Mouse (Mus musculus) left cerebral cortex, adult 9 months (tissue): ENCODE measurements at regions not wholly inside any gene's neighbourhood (a gene's known extent, or its start where the extent isn't known, plus 50 kb on each side); places are given as distances from the start of the nearest gene placed in this dataset.

Experiments
- DNase-seq, 2 experiments: peaks; one replicate each; pipeline ENCODE4 v3.0.0; 2022; ENCODE audit warnings: low spot score in 2 of 2

GRCm38 (mm10) chr3:150752787-150753186, 684.9 kb upstream of the Adgrl4 start:
- no peak for DNase-seq

- no peak for DNase-seq
Observed at GRCm38 (mm10) chr3:150759854-150760253, 677.8 kb upstream of the Adgrl4 start.

- DNase-seq = no peak
Observed at GRCm38 (mm10) chr3:150784576-150784975, 653.1 kb upstream of the Adgrl4 start.

GRCm38 (mm10) chr3:150817807-150818206, 619.9 kb upstream of the Adgrl4 start:
- no peak for DNase-seq

- DNase-seq = peak in 1 of 2 experiments; percentile 5
Observed at GRCm38 (mm10) chr3:150819369-150819768, 618.3 kb upstream of the Adgrl4 start.

GRCm38 (mm10) chr3:150820039-150820438, 617.6 kb upstream of the Adgrl4 start:
- DNase-seq = peak in 1 of 2 experiments; percentile 10

- no peak for DNase-seq
Observed at GRCm38 (mm10) chr3:150846029-150846428, 591.7 kb upstream of the Adgrl4 start.

- DNase-seq = no peak
Observed at GRCm38 (mm10) chr3:150852107-150852506, 585.6 kb upstream of the Adgrl4 start.

- no peak for DNase-seq
Observed at GRCm38 (mm10) chr3:150896668-150897067, 541.0 kb upstream of the Adgrl4 start.

GRCm38 (mm10) chr3:150910091-150910490, 527.6 kb upstream of the Adgrl4 start:
- DNase-seq = no peak

- peak in 1 of 2 experiments; percentile 6 for DNase-seq
Observed at GRCm38 (mm10) chr3:150954897-150955296, 482.8 kb upstream of the Adgrl4 start.

GRCm38 (mm10) chr3:150999652-151000051, 438.0 kb upstream of the Adgrl4 start:
- DNase-seq = no peak

GRCm38 (mm10) chr3:151000217-151000616, 437.5 kb upstream of the Adgrl4 start:
- DNase-seq = no peak

- peak in 1 of 2 experiments; percentile 44 for DNase-seq
Observed at GRCm38 (mm10) chr3:151001881-151002412, 435.7 kb upstream of the Adgrl4 start.

- peak in 1 of 2 experiments; percentile 13 for DNase-seq
Observed at GRCm38 (mm10) chr3:151003524-151003923, 434.2 kb upstream of the Adgrl4 start.

GRCm38 (mm10) chr3:151003990-151004389, 433.7 kb upstream of the Adgrl4 start:
- no peak for DNase-seq

- DNase-seq = no peak
Observed at GRCm38 (mm10) chr3:151020014-151020413, 417.7 kb upstream of the Adgrl4 start.

GRCm38 (mm10) chr3:151057491-151057890, 380.2 kb upstream of the Adgrl4 start:
- no peak for DNase-seq

GRCm38 (mm10) chr3:151072322-151072721, 365.4 kb upstream of the Adgrl4 start:
- no peak for DNase-seq

GRCm38 (mm10) chr3:151116831-151117230, 320.9 kb upstream of the Adgrl4 start:
- DNase-seq = no peak

- DNase-seq = no peak
Observed at GRCm38 (mm10) chr3:151117583-151118041, 320.1 kb upstream of the Adgrl4 start.

- no peak for DNase-seq
Observed at GRCm38 (mm10) chr3:151124131-151124530, 313.6 kb upstream of the Adgrl4 start.

- DNase-seq = no peak
Observed at GRCm38 (mm10) chr3:151146889-151147288, 290.8 kb upstream of the Adgrl4 start.

GRCm38 (mm10) chr3:151153340-151153739, 284.3 kb upstream of the Adgrl4 start:
- DNase-seq = no peak
